Mouse (Mus musculus): ENCODE measurements at regions not wholly inside any gene's neighbourhood (a gene's known extent, or its start where the extent isn't known, plus 50 kb on each side); places are given as distances from the start of the nearest gene placed in this dataset.

DNA sequence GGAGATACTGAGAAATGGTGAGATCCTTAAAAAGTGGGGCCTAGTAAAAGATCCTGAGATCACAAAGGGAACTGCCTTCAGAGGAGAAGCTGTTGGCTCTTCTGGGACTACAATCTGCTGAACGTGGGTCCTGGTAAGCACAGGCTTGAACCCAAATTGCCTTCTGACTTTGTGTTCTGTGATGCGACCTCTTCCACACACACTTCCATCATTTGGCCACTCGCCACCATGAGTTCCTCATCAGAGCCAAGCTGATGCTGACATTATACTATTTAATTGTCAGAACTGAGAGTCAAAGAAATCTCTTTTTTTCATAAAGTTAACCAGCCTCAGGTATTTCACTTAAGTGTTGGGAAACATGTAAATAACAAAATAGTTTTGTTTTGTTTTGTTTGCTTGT lies 635.1 kb downstream of the Slc4a3 start:
- TF ChIP-seq MAX (IDR thresholded peaks at IDR 0.05; ENCODE audit: low read length) (no peak), CTCF (conservative IDR thresholded peaks at IDR 0.05 in 1 of 2, IDR thresholded peaks at IDR 0.05 in 1 of 2; ENCODE audit: low read depth in 2 of 2, low read length in 2 of 2) (no peak), GABPA (IDR thresholded peaks at IDR 0.05; ENCODE audit: insufficient replicate concordance, low read depth, low read length) (no peak), JUND (conservative IDR thresholded peaks at IDR 0.05; ENCODE audit: low read depth, low read length) (no peak), TBP (conservative IDR thresholded peaks at IDR 0.05; ENCODE audit: low read depth, low read length) (no peak), POLR2A (IDR thresholded peaks at IDR 0.05; ENCODE audit: low read depth, low read length) (no peak), CHD2 (IDR thresholded peaks at IDR 0.05; ENCODE audit: low read length) (no peak)

Measured in CH12.LX (cell line).